Mouse (Mus musculus): ENCODE data around the gene Ubp1.
A peak's percentile ranks its signal among the peaks of the same experiment; 100 is the strongest.
"Not testable (repeated sequence)": the region's sequence is repeated elsewhere in the genome, so short reads cannot be mapped to it uniquely, and the experiment has no call there.

The Ubp1 gene

DNA sequence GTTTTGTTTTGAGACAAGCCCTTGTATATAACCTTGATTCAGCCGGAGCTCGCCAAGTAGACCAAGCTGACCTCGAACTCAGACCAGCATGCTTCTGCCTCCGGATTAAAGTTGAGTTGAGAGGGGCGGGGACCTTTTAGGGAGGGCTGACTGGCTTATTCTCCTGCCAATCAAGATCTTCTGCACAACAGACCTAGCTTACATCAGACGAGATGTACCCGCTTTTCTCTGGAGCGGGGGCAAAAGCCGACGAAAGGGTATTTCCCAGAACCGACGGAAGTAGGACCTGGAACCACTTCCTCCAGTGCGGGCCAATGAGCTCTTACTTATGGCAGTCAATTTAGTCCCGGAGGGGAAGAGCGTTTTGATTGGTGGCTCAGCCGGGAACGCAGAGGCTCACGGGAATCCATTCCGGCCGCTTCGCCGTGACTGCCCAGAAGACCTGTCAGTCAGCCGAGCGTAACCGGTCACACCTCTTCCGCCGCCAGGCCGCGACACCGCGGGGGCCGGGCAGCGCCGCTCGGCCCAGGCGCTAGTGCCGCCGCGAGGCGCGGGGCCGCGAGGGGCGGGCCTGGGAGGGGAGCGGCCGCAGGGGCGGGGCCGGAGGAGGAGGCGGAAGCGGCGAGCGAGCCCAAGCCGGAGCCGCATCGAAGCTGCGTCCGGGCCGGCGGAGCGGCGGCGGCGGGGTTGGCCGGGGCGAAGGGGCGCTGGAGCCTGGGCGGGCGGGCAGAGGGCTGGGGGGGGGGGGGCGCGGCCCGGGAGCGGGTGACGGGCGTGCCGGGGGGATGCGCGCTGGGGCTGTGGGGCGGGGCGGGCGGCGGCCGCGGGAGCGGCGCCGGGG is at the start of gene Ubp1:
Gene Ubp1, plus strand, starts transcription at position 401 of the 841 bp plus-strand sequence.
- DNase-seq (ENCODE audit: low spot score), result peak; percentile 96

DNA sequence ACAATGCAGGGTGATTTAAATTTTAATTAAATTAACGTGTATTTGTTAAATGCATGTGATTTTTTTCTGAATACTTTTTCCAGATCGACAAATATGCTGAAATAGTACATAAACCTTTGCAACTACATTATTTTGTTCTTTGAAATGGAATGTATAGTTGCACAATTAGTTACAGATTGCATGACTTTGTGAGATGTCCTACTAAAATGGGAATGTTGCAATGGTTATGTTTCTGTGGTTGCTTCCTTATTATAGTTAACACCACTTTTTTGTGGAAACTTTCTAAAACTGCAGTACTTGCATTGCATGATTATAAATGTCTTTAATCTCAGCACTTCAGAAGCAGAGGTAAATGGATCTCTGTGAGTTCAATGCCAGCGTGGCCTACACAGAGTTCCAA is 35.8 kb upstream of the Ubp1 start:
- DNase-seq (ENCODE audit: low spot score), result no peak

DNA sequence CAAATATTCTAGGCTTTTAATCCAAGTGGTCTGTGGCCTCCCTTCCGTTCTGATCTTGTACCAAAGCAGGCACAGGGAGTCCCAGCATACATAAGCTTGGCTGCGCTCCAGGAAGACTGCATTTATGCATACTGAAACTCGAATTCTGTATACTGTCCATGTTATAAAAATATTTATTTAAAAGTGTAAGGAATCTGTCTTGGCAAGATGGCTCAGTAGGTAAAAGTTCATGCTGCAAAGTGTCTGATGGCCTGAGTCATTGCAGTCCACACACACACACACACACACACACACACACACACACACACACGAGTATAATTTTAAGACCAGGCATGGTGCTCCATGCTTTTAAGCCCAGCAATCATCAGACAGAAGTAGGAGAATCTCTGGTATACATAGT is 27.6 kb upstream of the Ubp1 start:
- no peak for DNase-seq (ENCODE audit: low spot score)

DNA sequence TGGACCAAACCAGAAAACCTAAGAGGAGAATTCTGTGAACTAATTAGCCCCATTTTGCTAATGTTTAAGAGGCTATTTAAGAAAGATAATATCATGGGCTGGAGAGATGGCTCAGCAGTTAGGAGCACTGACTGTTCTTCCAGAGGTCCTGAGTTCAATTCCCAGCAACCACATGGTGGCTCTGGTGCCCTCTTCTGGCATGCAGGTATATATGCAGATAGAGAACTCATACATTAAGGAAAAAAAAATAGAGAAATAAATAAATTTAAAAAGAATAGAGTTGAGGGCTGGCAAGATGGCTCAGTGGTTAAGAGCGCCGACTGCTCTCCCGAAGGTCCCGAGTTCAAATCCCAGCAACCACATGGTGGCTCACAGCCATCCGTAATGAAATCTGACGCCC is 26.4 kb upstream of the Ubp1 start:
- DNase-seq (ENCODE audit: low spot score), result not testable (repeated sequence)

DNA sequence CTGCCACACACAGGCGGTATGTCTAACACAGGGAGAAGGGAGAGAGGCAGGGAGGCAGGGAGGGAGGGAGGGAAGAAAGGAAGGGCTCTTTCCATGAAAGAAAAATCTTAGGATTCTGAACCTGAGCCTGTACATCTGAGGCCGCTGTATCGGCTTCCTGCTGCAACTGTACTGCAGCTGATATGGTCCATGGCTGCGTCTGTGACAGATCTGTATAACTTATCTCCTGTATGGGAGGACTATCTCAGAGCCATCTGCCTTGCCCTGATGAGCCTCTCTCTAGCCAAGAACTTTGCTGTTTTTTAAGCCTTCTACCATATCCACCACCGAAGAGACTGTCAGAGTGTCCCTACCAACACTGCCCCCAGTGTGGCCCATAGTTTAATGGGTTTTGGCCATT is 14.9 kb upstream of the Ubp1 start:
- DNase-seq (ENCODE audit: low spot score), result peak; percentile 47

DNA sequence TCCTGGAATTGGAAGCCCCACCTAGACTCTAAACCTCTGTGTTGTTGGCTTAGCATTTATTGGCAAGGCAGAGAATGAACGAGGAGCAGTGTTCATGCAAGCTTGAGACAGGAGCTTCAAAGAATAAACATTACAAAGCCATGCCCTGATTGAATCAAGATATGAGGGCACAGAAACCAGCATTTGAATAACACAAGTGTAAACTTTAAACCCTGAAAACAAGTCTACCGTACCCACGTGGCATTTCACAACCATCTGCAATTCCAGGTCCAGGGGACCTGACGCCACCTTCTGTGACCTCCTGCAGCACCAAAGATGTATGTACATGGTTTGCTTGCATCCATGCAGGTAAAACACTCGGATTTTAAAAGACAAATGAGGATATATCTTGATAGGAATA is 8.1 kb upstream of the Ubp1 start:
- DNase-seq (ENCODE audit: low spot score), result no peak

DNA sequence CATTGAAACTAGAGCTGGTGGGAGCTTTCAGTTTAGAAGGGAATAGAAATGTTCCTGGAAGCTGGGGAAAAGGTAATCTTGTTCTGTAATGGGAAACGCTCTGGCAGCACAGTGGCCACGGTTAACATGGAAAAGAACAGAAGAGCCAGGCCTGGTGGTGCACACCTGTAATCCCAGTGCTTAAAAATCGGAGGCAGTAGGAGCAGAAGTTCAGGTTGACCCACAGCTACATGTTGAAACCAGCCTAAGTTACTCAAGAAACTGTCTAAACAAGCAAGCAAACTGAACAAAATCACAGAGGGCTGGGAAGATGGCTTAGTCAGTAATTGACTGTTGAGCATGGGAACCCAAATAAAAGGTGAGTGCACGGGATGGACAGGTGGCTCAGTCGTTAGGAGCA is 5.9 kb upstream of the Ubp1 start:
- no peak for DNase-seq (ENCODE audit: low spot score)

DNA sequence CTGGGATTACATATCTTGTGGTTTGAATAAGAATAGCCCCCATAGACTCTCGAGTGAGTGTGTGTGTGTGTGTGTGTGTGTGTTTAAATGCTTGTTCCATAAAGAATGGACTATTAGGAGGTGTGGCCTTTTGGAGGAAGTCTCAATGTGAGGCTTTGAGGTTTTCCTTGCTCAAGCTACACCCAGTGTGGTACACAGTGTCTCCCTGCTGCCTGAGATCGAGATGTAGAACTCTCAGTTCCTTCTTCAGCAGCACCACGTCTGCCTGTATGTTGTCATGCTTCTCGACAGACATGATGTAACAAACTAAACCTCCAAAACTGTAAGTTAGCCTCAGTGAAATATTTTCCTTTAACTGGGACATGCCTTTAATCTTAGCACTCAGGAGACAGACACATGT is 2.1 kb upstream of the Ubp1 start:
- DNase-seq (ENCODE audit: low spot score), result no peak

DNA sequence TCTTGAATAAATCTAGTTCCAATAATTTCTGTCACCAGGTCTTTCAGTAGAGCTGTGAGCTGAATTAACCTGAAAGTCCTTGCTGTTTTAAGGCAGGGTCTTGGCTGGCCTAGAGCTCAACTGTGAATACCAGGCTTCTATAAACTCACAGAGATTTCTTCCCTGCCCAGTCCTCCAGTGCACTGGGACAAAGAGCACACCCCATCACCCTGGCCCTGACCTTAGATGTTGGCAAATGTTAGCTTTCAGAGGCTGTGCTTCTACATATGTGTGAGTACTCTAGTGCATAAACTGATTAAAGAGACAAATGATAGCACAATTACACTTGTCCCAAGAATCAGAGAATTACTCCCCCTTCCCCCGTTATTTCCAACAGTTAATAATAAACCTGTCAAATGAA is 1.1 kb upstream of the Ubp1 start:
- no peak for DNase-seq (ENCODE audit: low spot score)

DNA sequence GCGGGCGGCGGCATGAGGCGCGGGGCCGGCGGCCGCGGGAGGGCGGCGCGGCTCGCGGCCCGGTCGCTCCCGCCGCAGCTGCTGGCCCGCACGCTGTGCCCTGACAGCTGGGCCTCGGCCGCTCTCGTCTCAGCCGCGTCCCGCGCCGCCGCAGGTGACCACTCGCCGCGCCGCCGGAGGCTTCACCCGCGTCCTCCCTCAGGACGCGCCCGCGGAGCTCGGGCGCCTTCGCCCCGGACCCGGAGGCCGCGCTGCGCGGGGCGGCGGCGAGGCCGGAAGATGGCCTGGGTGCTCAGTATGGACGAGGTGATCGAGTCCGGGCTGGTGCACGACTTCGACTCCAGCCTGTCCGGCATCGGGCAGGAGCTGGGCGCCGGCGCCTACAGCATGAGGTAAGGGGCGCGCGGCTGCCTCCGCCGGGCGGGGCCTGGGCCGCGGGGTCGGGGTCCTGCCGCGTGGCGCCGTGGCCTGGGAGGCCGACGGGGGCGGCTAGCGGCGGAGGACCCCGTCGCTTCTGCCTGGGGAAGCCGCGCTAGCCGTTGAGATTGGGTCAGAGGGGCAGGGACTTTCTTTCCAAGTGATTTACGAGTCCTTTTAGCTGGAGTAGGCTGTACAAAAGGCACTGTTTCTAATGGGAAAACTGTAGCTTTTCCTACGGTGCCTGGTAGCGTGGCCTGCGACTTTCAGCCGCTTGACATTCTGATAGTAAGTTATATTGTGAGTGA is 803 bp downstream of the Ubp1 start:
- DNase-seq (ENCODE audit: low spot score), result no peak

DNA sequence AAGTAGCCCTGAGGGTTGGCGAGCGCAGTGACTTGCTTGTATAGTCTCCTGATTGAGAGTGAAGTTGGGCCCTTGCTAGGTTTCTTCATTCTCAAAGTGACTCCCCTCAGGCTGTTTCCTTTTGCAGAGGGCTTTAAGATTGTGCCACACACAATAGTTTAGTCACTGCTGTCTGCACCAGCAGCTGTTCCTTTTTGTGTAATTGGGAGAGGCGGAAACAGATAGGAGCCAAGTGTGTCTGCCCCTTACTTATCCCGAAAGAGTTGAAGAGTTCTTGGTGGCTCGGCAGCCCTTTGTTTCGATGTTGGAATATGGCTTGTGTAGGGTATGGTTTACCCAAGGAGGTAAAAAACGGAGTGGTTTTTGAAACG is 1.4 kb downstream of the Ubp1 start:
- DNase-seq (ENCODE audit: low spot score), result peak; percentile 40

DNA sequence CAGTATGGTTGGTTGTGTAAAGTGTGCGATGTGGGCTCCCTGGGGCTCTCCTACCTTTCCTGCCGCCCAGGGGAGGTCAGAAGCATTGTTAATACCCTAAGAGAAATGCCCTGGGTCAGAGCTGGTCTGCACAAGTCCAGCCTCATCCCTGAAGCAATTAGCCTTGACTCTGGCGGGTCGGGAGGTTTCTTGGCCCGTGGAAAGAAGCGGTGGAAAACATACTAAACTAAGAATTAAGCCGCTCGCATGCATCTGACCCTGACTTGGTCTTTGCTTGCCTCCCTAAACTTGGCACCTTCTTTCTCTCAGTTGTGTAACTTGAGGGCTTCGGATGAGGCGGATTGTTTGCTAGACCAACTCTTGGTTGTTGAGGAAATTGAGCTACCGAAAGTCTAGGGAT is 1.8 kb downstream of the Ubp1 start:
- DNase-seq (ENCODE audit: low spot score), result peak; percentile 29

DNA sequence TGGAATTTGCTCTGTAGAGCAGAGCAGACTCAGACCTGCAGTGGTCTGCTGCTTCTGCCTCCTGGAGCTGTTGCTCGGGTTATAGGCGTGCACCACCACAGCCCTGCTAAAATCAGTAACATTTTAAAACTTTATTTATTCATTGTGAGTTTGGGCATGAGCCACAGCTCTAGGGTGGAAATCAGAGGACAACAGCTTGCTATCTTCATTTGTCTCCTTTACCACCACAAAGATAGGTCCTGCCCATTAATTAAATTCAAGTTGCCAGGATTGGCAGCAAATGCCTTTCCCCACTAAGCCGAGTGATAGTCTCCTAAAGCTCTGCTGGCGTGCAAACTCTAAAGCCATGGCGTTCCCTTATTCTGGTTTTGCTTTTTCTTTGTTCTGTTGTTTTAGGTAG is 4.9 kb downstream of the Ubp1 start:
- DNase-seq (ENCODE audit: low spot score), result no peak

DNA sequence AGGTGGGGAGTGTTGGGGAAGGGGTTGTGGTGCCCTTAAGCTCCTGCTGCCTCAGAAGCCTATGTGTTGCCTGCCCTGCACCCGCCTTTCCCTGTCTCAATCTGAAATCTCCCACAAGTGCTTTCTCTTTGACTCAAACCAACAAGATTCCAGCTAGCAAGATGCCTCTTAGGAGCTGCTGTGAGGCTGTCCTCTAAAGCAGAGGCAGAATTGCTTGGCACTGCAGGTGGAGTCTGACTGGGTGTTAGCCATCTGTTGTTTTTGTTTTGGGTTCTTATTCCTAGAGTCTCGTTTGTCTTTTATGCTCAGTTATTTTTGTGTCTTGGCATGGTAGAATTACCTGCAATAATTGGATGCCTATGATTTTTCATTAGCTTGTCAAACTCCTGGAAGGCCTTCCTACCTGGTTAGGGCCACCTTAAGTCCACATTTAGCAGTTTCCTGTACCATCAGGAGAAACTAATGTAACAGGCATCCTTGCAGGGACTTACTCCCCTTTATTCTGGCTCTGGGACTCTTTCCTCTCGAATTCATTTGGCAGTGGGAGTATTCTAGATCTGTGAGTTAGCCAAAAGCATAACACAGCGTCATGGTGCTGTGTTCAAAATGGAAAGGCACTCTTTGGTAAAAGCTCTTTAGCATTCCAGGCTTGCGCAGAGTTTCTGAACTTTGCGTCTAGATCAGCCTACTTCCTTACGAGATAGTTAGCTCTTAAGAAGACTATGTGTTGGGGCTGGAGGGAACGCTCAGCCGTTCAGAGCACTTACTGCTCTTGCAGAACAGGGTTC is 8.5 kb downstream of the Ubp1 start:
- no peak for DNase-seq (ENCODE audit: low spot score)

DNA sequence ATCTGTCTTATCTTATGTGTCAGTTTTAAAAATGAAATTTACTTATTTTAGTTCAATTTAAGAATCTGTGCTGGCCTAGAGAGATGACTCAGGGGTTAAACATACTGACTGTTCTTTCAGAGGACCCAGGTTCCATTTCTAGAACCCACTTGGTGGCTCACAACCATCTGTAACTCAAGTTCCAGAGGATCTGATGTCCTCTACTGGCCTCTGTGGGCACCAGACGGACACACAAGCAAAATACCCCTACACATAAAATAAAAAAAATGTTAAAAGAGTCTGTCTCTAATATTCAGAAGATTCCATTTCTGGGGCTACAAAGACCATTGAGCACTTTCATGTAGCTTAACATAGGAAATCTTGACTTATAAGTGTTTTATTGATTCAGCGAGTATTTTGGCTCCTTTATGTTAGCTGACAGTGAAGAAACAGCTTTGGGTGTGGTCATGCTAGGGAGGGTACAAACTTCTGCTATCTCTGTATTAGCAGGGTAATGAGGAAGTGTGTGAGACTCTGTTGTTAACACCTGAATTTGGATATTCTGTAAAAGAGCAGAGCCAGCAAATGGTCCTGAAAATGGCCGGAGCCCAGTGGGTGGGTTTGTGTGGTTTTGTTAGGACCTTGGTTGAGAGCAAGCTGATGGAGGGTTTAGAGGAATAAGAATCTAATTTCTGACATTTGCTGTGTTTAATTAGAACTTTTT is 10.5 kb downstream of the Ubp1 start:
- DNase-seq (ENCODE audit: low spot score), result peak; percentile 66

DNA sequence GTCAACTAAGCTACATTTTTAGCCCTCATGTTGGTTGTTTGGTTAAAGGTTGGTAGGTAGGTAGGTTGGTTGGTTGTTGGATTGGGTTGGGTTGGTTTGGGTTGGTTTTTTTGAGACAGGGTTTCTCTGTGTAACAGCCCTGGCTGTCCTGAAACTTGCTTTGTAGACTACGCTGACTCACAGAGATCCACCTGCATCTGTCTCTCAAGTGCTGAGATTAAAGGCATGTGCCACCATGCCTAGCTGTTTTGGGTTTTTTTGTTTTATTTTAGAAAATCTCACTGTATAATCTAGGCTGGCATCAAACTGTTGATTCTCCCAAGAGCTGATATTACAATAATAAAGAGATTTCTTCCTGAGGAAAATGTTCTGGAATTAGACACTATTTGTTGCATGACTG is 12.6 kb downstream of the Ubp1 start:
- DNase-seq (ENCODE audit: low spot score), result no peak

DNA sequence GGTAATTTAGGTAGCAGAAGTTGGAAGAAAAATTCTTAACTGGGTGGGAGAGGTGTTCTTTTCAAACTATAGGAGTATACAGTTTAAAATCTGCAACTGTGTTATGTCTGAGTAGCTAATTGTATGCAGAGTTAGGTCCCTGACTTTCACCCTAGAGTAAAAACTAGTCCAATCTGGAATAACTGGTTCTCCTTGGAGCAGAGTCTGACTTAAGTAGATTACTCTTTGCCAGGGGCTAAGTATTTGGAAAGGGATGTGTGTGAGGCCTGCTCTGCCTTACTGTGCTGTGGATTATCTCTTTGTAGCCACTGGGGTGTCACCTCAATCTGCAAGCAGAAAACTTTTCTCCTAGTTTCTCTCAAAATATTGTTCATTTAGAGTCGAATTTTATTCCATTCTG is 16.5 kb downstream of the Ubp1 start:
- DNase-seq (ENCODE audit: low spot score), result no peak

DNA sequence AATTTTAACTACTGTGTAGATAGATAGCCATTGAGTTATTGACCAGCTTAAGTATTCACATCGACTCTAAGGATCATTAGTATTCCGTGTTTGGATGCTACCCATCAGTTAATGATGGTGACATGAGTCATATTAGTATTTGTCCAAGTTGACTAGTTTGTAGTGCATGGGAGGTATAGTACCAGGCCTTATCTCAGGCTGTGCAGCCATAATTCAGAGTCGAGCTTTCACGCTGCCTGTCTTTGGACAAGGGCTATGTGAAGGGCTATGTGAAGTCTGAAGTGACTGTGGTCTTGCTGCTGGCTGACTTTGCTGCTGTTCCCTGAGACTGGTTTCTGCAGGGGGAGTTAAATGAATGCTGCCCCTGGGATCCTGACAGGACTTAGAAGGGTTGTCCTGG is 27.0 kb downstream of the Ubp1 start:
- no peak for DNase-seq (ENCODE audit: low spot score)

DNA sequence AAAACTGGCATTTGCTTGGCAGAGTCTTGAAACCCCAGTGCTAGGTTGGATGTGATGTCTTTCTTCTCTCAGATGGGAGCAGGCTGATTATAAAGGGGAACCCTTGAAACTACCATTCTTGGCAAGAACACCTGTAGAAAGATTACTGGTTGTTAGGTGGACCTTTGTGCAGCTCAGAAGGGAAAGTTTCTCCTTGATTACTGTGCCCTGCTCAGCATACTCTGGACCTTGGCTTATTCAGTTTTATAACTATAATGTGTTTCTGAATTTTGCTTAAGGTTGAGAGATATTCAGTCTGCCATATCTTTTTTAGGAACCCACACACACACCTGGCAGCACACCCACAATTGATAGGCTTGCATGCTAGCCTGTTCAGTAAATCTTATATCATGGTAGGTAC is 33.0 kb downstream of the Ubp1 start:
- no peak for DNase-seq (ENCODE audit: low spot score)

DNA sequence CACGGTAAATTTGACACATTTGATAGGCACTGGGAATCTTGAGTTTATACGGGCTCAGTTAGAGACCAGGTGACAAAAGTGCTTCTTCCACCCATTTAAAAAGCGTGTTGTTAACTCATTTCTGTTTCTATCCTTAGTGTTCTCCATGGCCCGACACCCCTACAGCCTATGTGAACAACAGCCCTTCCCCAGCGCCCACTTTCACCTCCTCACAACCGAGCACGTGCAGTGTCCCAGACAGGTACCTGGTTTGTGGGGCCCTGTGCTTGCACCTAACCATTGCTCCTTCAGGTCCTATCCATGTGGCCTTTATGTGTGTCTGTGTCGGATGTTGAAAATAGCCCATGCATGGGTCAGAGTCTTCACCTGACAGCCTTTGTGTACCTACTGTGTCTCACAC is 33.7 kb downstream of the Ubp1 start:
- DNase-seq (ENCODE audit: low spot score), result no peak

DNA sequence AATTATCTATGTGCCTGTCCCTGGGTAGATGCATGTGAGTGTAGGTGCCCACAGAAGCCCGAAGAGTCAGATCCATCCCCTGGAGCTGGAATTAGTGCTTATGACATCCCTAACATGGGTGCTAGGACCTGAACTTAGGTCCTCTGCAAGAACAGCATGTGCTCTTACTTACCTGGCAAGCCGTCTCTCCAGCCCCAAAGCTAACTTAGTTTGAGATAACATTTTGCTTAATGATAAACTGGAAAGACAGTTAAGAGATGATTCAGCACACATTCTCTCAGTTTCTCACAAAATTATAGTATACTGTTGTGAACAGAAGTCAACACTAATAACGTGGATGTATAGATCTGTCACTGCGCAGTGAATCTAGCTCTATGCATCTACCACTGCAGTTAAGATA is 36.1 kb downstream of the Ubp1 start:
- peak; percentile 30 for DNase-seq (ENCODE audit: low spot score)

DNA sequence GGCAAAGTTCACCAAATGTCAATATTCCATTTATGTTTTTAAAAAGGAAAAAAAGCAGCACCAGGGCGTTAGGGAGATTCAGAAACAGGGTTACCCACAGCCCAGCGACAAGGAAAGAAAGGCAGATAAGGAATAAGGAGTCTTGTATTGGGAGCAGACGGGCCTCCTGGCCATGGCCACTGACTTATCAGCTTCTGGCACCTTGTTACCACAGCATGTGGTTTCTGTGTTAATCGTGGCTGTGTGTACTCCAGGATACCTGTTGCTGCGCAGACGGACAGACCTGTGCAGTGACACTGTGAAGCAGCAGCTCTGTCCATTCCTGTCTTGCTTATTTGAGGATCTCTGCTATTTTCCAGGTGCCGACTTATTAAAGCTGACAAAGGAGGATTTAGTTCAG is 38.2 kb downstream of the Ubp1 start:
- peak; percentile 96 for DNase-seq (ENCODE audit: low spot score)
